Mouse (Mus musculus): ENCODE measurements at regions not wholly inside any gene's neighbourhood (a gene's known extent, or its start where the extent isn't known, plus 50 kb on each side); places are given as distances from the start of the nearest gene placed in this dataset.
A peak's percentile ranks its signal among the peaks of the same experiment; 100 is the strongest.

GRCm38 (mm10) chr16:57914506-57914905 lies 160.0 kb upstream of the Col8a1 start:
- no peak overlapping the region for H3K9ac ChIP-seq (replicated peaks; ENCODE audit: low read length)
- H3K4me3 ChIP-seq (ENCODE audit: low read length) = no peak overlapping the region
- no peaks in the 10 kb centered on the region for H3K36me3 ChIP-seq (ENCODE audit: insufficient read depth, low read length)
- no peaks in the 10 kb centered on the region for H3K4me1 ChIP-seq (ENCODE audit: insufficient read depth, low read length)
- H3K9me3 ChIP-seq (ENCODE audit: low read length) = no peaks in the 10 kb centered on the region
- no peak overlapping the region for H3K4me2 ChIP-seq (replicated peaks; ENCODE audit: low read depth, low read length)
- H3K27me3 ChIP-seq (ENCODE audit: insufficient read depth, low read length) = no peaks in the 10 kb centered on the region
- H3K27ac ChIP-seq (ENCODE audit: low read length) = no peak overlapping the region
- 61% methylated on average over 1 of the region's 1 CpGs for WGBS
- ATAC-seq (ENCODE audit: low FRiP score, low TSS enrichment) = no peak

GRCm38 (mm10) chr16:57915451-57915850 lies 160.9 kb upstream of the Col8a1 start:
- WGBS = 73% methylated on average over 2 of the region's 2 CpGs
- Histone ChIP-seq H3K9ac (replicated peaks; ENCODE audit: low read length) (no peak overlapping the region), H3K36me3 (ENCODE audit: insufficient read depth, low read length) (no peaks in the 10 kb centered on the region), H3K9me3 (ENCODE audit: low read length) (no peaks in the 10 kb centered on the region), H3K4me2 (replicated peaks; ENCODE audit: low read depth, low read length) (no peak overlapping the region), H3K4me1 (ENCODE audit: insufficient read depth, low read length) (no peaks in the 10 kb centered on the region), H3K4me3 (ENCODE audit: low read length) (no peak overlapping the region), H3K27ac (ENCODE audit: low read length) (no peak overlapping the region), H3K27me3 (ENCODE audit: insufficient read depth, low read length) (no peaks in the 10 kb centered on the region)
- ATAC-seq (ENCODE audit: low FRiP score, low TSS enrichment) = 0 out of 2 replicates have a peak, but pooled peaks have one; percentile 42

- Histone ChIP-seq H3K4me2 (replicated peaks; ENCODE audit: low read depth, low read length) (no peak overlapping the region), H3K9ac (replicated peaks; ENCODE audit: low read length) (no peak overlapping the region), H3K4me3 (ENCODE audit: low read length) (no peak overlapping the region), H3K27me3 (ENCODE audit: insufficient read depth, low read length) (no peaks in the 10 kb centered on the region), H3K9me3 (ENCODE audit: low read length) (no peaks in the 10 kb centered on the region), H3K4me1 (ENCODE audit: insufficient read depth, low read length) (no peaks in the 10 kb centered on the region), H3K36me3 (ENCODE audit: insufficient read depth, low read length) (no peaks in the 10 kb centered on the region), H3K27ac (ENCODE audit: low read length) (no peak overlapping the region)
- 66% methylated on average over 7 of the region's 7 CpGs for WGBS
- ATAC-seq (ENCODE audit: low FRiP score, low TSS enrichment) = no peak
Observed at GRCm38 (mm10) chr16:57923447-57924129, 169.1 kb upstream of the Col8a1 start.

- no peak for ATAC-seq (ENCODE audit: low FRiP score, low TSS enrichment)
- Histone ChIP-seq H3K4me3 (ENCODE audit: low read length) (no peak overlapping the region), H3K27ac (ENCODE audit: low read length) (no peak overlapping the region), H3K27me3 (ENCODE audit: insufficient read depth, low read length) (no peaks in the 10 kb centered on the region), H3K4me1 (ENCODE audit: insufficient read depth, low read length) (no peaks in the 10 kb centered on the region), H3K36me3 (ENCODE audit: insufficient read depth, low read length) (no peaks in the 10 kb centered on the region), H3K9ac (replicated peaks; ENCODE audit: low read length) (no peak overlapping the region), H3K4me2 (replicated peaks; ENCODE audit: low read depth, low read length) (no peak overlapping the region), H3K9me3 (ENCODE audit: low read length) (no peaks in the 10 kb centered on the region)
- 68% methylated on average over 4 of the region's 4 CpGs for WGBS
Observed at GRCm38 (mm10) chr16:57924130-57924495, 169.6 kb upstream of the Col8a1 start.

GRCm38 (mm10) chr16:57927816-57928215 lies 173.3 kb upstream of the Col8a1 start:
- H3K4me3 ChIP-seq (ENCODE audit: low read length) = no peak overlapping the region
- no peaks in the 10 kb centered on the region for H3K4me1 ChIP-seq (ENCODE audit: insufficient read depth, low read length)
- no peaks in the 10 kb centered on the region for H3K9me3 ChIP-seq (ENCODE audit: low read length)
- WGBS = 73% methylated on average over 4 of the region's 4 CpGs
- no peak overlapping the region for H3K27ac ChIP-seq (ENCODE audit: low read length)
- no peak for ATAC-seq (ENCODE audit: low FRiP score, low TSS enrichment)
- H3K27me3 ChIP-seq (ENCODE audit: insufficient read depth, low read length) = no peaks in the 10 kb centered on the region
- H3K4me2 ChIP-seq (replicated peaks; ENCODE audit: low read depth, low read length) = no peak overlapping the region
- no peaks in the 10 kb centered on the region for H3K36me3 ChIP-seq (ENCODE audit: insufficient read depth, low read length)
- no peak overlapping the region for H3K9ac ChIP-seq (replicated peaks; ENCODE audit: low read length)

GRCm38 (mm10) chr16:57928301-57928700 lies 173.8 kb upstream of the Col8a1 start:
- H3K9ac ChIP-seq (replicated peaks; ENCODE audit: low read length) = no peak overlapping the region
- no peaks in the 10 kb centered on the region for H3K4me1 ChIP-seq (ENCODE audit: insufficient read depth, low read length)
- no peaks in the 10 kb centered on the region for H3K9me3 ChIP-seq (ENCODE audit: low read length)
- no peaks in the 10 kb centered on the region for H3K36me3 ChIP-seq (ENCODE audit: insufficient read depth, low read length)
- no peak overlapping the region for H3K4me2 ChIP-seq (replicated peaks; ENCODE audit: low read depth, low read length)
- no peaks in the 10 kb centered on the region for H3K27me3 ChIP-seq (ENCODE audit: insufficient read depth, low read length)
- no peak; the same call in 1 of the 2 replicates for ATAC-seq (ENCODE audit: low FRiP score, low TSS enrichment)
- 33% methylated on average over 4 of the region's 4 CpGs for WGBS
- H3K4me3 ChIP-seq (ENCODE audit: low read length) = no peak overlapping the region
- H3K27ac ChIP-seq (ENCODE audit: low read length) = no peak overlapping the region

- no peak for ATAC-seq (ENCODE audit: low FRiP score, low TSS enrichment)
- no peak overlapping the region for H3K4me3 ChIP-seq (ENCODE audit: low read length)
Observed at GRCm38 (mm10) chr16:57929151-57929764, 174.7 kb upstream of the Col8a1 start.

GRCm38 (mm10) chr16:57945404-57945803 lies 190.9 kb upstream of the Col8a1 start:
- Histone ChIP-seq H3K9ac (replicated peaks; ENCODE audit: low read length) (no peak overlapping the region), H3K4me2 (replicated peaks; ENCODE audit: low read depth, low read length) (no peak overlapping the region), H3K27me3 (ENCODE audit: insufficient read depth, low read length) (no peaks in the 10 kb centered on the region), H3K4me3 (ENCODE audit: low read length) (no peak overlapping the region), H3K9me3 (ENCODE audit: low read length) (no peaks in the 10 kb centered on the region), H3K27ac (ENCODE audit: low read length) (no peak overlapping the region), H3K4me1 (ENCODE audit: insufficient read depth, low read length) (no peaks in the 10 kb centered on the region), H3K36me3 (ENCODE audit: insufficient read depth, low read length) (no peaks in the 10 kb centered on the region)
- ATAC-seq (ENCODE audit: low FRiP score, low TSS enrichment) = no peak
- 60% methylated on average over 6 of the region's 6 CpGs for WGBS

More at GRCm38 (mm10) chr16:57929151-57929764, 174.7 kb upstream of the Col8a1 start:
- WGBS = 59% methylated on average over 12 of the region's 12 CpGs
- Histone ChIP-seq H3K9ac (replicated peaks; ENCODE audit: low read length) (no peak overlapping the region), H3K4me1 (ENCODE audit: insufficient read depth, low read length) (no peaks in the 10 kb centered on the region), H3K27me3 (ENCODE audit: insufficient read depth, low read length) (no peaks in the 10 kb centered on the region), H3K27ac (ENCODE audit: low read length) (no peak overlapping the region), H3K36me3 (ENCODE audit: insufficient read depth, low read length) (no peaks in the 10 kb centered on the region), H3K4me2 (replicated peaks; ENCODE audit: low read depth, low read length) (no peak overlapping the region), H3K9me3 (ENCODE audit: low read length) (no peaks in the 10 kb centered on the region)

GRCm38 (mm10) chr16:57947309-57947708 lies 192.8 kb upstream of the Col8a1 start:
- no peaks in the 10 kb centered on the region for H3K9me3 ChIP-seq (ENCODE audit: low read length)
- no peaks in the 10 kb centered on the region for H3K4me1 ChIP-seq (ENCODE audit: insufficient read depth, low read length)
- H3K27ac ChIP-seq (ENCODE audit: low read length) = no peak overlapping the region
- no peak overlapping the region for H3K4me2 ChIP-seq (replicated peaks; ENCODE audit: low read depth, low read length)
- 52% methylated on average over 3 of the region's 3 CpGs for WGBS
- no peak overlapping the region for H3K9ac ChIP-seq (replicated peaks; ENCODE audit: low read length)
- H3K36me3 ChIP-seq (ENCODE audit: insufficient read depth, low read length) = no peaks in the 10 kb centered on the region
- H3K27me3 ChIP-seq (ENCODE audit: insufficient read depth, low read length) = no peaks in the 10 kb centered on the region
- ATAC-seq (ENCODE audit: low FRiP score, low TSS enrichment) = no peak
- H3K4me3 ChIP-seq (ENCODE audit: low read length) = no peak overlapping the region

GRCm38 (mm10) chr16:57949680-57950079 lies 195.1 kb upstream of the Col8a1 start:
- Histone ChIP-seq H3K4me3 (ENCODE audit: low read length) (no peak overlapping the region), H3K4me2 (replicated peaks; ENCODE audit: low read depth, low read length) (no peak overlapping the region), H3K27me3 (ENCODE audit: insufficient read depth, low read length) (no peaks in the 10 kb centered on the region), H3K36me3 (ENCODE audit: insufficient read depth, low read length) (no peaks in the 10 kb centered on the region), H3K9me3 (ENCODE audit: low read length) (no peaks in the 10 kb centered on the region), H3K27ac (ENCODE audit: low read length) (no peak overlapping the region), H3K9ac (replicated peaks; ENCODE audit: low read length) (no peak overlapping the region), H3K4me1 (ENCODE audit: insufficient read depth, low read length) (no peaks in the 10 kb centered on the region)
- no peak for ATAC-seq (ENCODE audit: low FRiP score, low TSS enrichment)
- WGBS = 59% methylated on average over 3 of the region's 3 CpGs

Measured in kidney, embryonic 16.5 days (tissue).